Mouse (Mus musculus) intestine, embryonic 14.5 days (tissue): ENCODE measurements at regions not wholly inside any gene's neighbourhood (a gene's known extent, or its start where the extent isn't known, plus 50 kb on each side); places are given as distances from the start of the nearest gene placed in this dataset.

Experiments
- ATAC-seq: fragments of 200-750 bp; cut with Nextera tagmentation; replicated peaks from 2 replicates; pipeline ENCODE4 v1.8.0; 2017; ENCODE audit warnings: low read depth, moderate number of reproducible peaks, moderate TSS enrichment, moderate library complexity; ENCODE audit not compliant: low FRiP score, low TSS enrichment
- DNase-seq: peaks from one replicate; pipeline ENCODE4 v3.0.0-alpha.2; 2018; ENCODE audit warnings: low spot score
- H3K27ac ChIP-seq: fragments of 300-500 bp; sonication (generic); 2 replicates; pipeline ENCODE4 v1.5.1; 2014; ENCODE audit warnings: low read depth, mild to moderate bottlenecking, control low read depth
- H3K27me3 ChIP-seq: fragments of 300-500 bp; sonication (generic); replicated peaks from 2 replicates; pipeline ENCODE4 v1.6.1; 2014; ENCODE audit warnings: low read length, control low read depth; ENCODE audit not compliant: control insufficient read depth, insufficient read depth
- H3K36me3 ChIP-seq: fragments of 300-500 bp; sonication (generic); 2 replicates; pipeline ENCODE4 v1.6.1; 2014; ENCODE audit warnings: low read length, control low read depth; ENCODE audit not compliant: control insufficient read depth, insufficient read depth
- H3K4me1 ChIP-seq: fragments of 300-500 bp; sonication (generic); replicated peaks from 2 replicates; pipeline ENCODE4 v1.6.1; 2014; ENCODE audit warnings: low read length, control low read depth, mixed read lengths; ENCODE audit not compliant: control insufficient read depth, insufficient read depth
- H3K4me2 ChIP-seq: fragments of 300-500 bp; sonication (generic); 2 replicates; pipeline ENCODE4 v1.6.1; 2014; ENCODE audit warnings: low read length
- H3K4me3 ChIP-seq: fragments of 300-500 bp; sonication (generic); 2 replicates; pipeline ENCODE4 v1.5.1; 2014; ENCODE audit warnings: low read depth, low read length, control low read depth, mixed read lengths
- H3K9ac ChIP-seq: fragments of 300-500 bp; sonication (generic); 2 replicates; pipeline ENCODE4 v1.6.1; 2014; ENCODE audit warnings: mild to moderate bottlenecking, low read length
- H3K9me3 ChIP-seq: fragments of 300-500 bp; sonication (generic); 2 replicates; pipeline ENCODE4 v1.6.1; 2016; ENCODE audit warnings: low read length, control low read depth; ENCODE audit not compliant: control insufficient read depth
- WGBS: fragments of 180-500 bp; shearing (Covaris S2); extraction: QIAGEN DNeasy Blood & Tissue Kit; methylation state at CpG from one replicate; pipeline ENCODE4 v1.1.7; 2014; 5-methylcytosine and 5-hydroxymethylcytosine counted together

GRCm38 (mm10) chr10:110571179-110571578 lies 115.2 kb upstream of the Nav3 start:
- WGBS: 74% methylated on average over 4 of the region's 4 CpGs
- Histone ChIP-seq H3K9ac (no peak overlapping the region), H3K27me3 (no peaks in the 10 kb centered on the region), H3K4me1 (no peaks in the 10 kb centered on the region), H3K27ac (no peak overlapping the region), H3K36me3 (no peaks in the 10 kb centered on the region), H3K9me3 (no peaks in the 10 kb centered on the region), H3K4me2 (no peak overlapping the region), H3K4me3 (no peak overlapping the region)
- ATAC-seq (no peak), DNase-seq (no peak)

GRCm38 (mm10) chr10:110573530-110573929 lies 117.5 kb upstream of the Nav3 start:
- Histone ChIP-seq H3K4me3 (no peak overlapping the region), H3K4me2 (no peak overlapping the region), H3K9me3 (no peaks in the 10 kb centered on the region), H3K27me3 (no peaks in the 10 kb centered on the region), H3K9ac (no peak overlapping the region), H3K27ac (no peak overlapping the region), H3K36me3 (no peaks in the 10 kb centered on the region), H3K4me1 (no peaks in the 10 kb centered on the region)
- ATAC-seq: no peak
- WGBS: 61% methylated on average over 7 of the region's 7 CpGs
- DNase-seq: no peak

- Histone ChIP-seq H3K27ac (no peak overlapping the region), H3K4me1 (no peaks in the 10 kb centered on the region), H3K4me2 (no peak overlapping the region), H3K4me3 (no peak overlapping the region), H3K27me3 (no peaks in the 10 kb centered on the region), H3K9me3 (no peaks in the 10 kb centered on the region), H3K36me3 (no peaks in the 10 kb centered on the region), H3K9ac (no peak overlapping the region)
- ATAC-seq: no peak
- WGBS: 73% methylated on average over 8 of the region's 8 CpGs
- DNase-seq: no peak
These were observed 130.0 kb upstream of the Nav3 start for GRCm38 (mm10) chr10:110586029-110586428.

- DNase-seq (no peak), ATAC-seq (no peak)
- Histone ChIP-seq H3K9ac (no peak overlapping the region), H3K36me3 (no peaks in the 10 kb centered on the region), H3K4me1 (no peaks in the 10 kb centered on the region), H3K4me3 (no peak overlapping the region), H3K4me2 (no peak overlapping the region), H3K27ac (no peak overlapping the region), H3K27me3 (no peaks in the 10 kb centered on the region), H3K9me3 (no peaks in the 10 kb centered on the region)
- WGBS: 78% methylated on average over 6 of the region's 6 CpGs
These were observed 130.5 kb upstream of the Nav3 start for GRCm38 (mm10) chr10:110586507-110586906.

- no peak for DNase-seq
- no peaks in the 10 kb centered on the region for H3K4me1 ChIP-seq
- H3K27ac ChIP-seq: no peak overlapping the region
- H3K9me3 ChIP-seq: no peaks in the 10 kb centered on the region
- no peaks in the 10 kb centered on the region for H3K36me3 ChIP-seq
- H3K4me2 ChIP-seq: no peak overlapping the region
- ATAC-seq: no peak; the same call in 1 of the 2 replicates
- no peaks in the 10 kb centered on the region for H3K27me3 ChIP-seq
- H3K9ac ChIP-seq: no peak overlapping the region
- H3K4me3 ChIP-seq: no peak overlapping the region
- WGBS: 56% methylated on average over 13 of the region's 13 CpGs
These were observed 131.5 kb upstream of the Nav3 start for GRCm38 (mm10) chr10:110587529-110587928.

GRCm38 (mm10) chr10:110600352-110600853 lies 144.4 kb upstream of the Nav3 start:
- ATAC-seq (peak; percentile 74), DNase-seq (no peak)
- no peaks in the 10 kb centered on the region for H3K9me3 ChIP-seq
- 61% methylated on average over 11 of the region's 11 CpGs for WGBS
- no peaks in the 10 kb centered on the region for H3K4me1 ChIP-seq
- no peak overlapping the region for H3K4me3 ChIP-seq
- H3K9ac ChIP-seq: no peak overlapping the region
- H3K27me3 ChIP-seq: no peaks in the 10 kb centered on the region
- H3K4me2 ChIP-seq: no peak overlapping the region
- H3K36me3 ChIP-seq: no peaks in the 10 kb centered on the region
- H3K27ac ChIP-seq: peak overlapping the region; percentile 34; the same call in 1 of the 2 replicates

- no peaks in the 10 kb centered on the region for H3K27me3 ChIP-seq
- H3K36me3 ChIP-seq: no peaks in the 10 kb centered on the region
- H3K9ac ChIP-seq: no peak overlapping the region
- no peak overlapping the region for H3K27ac ChIP-seq
- H3K9me3 ChIP-seq: no peaks in the 10 kb centered on the region
- H3K4me1 ChIP-seq: no peaks in the 10 kb centered on the region
- H3K4me3 ChIP-seq: no peak overlapping the region
- no peak for DNase-seq
- no peak overlapping the region for H3K4me2 ChIP-seq
- WGBS: 55% methylated on average over 9 of the region's 9 CpGs
- ATAC-seq: no peak
These were observed 134.9 kb upstream of the E2f7 start for GRCm38 (mm10) chr10:110610336-110610735.

DNA sequence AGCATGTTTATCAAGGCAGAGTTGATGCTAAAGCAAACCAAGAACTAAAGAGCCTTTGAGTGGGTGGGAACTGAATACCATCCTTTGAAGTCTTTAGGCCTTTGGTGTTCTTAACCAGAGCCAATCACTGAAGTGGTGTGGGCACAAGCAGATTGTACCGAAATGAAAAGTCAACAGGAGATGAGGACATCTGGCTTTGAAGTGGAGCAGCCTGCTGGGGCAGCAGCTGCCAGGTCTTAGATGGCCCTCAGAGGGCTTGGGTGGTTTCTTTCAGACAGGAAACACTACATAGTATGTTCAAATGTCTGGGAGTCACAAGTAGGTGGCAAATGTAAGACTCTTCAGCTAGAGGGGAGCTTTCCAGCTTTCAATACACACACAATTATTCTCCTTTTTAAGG lies 128.2 kb upstream of the E2f7 start:
- Histone ChIP-seq H3K4me1 (no peaks in the 10 kb centered on the region), H3K4me2 (no peak overlapping the region), H3K9me3 (no peaks in the 10 kb centered on the region), H3K27me3 (no peaks in the 10 kb centered on the region), H3K4me3 (no peak overlapping the region), H3K9ac (no peak overlapping the region), H3K27ac (no peak overlapping the region), H3K36me3 (no peaks in the 10 kb centered on the region)
- no peak for ATAC-seq
- 29% methylated on average over 1 of the region's 1 CpGs for WGBS
- DNase-seq: no peak

- Histone ChIP-seq H3K9me3 (no peaks in the 10 kb centered on the region), H3K4me1 (no peaks in the 10 kb centered on the region), H3K4me2 (no peak overlapping the region), H3K27me3 (no peaks in the 10 kb centered on the region), H3K4me3 (no peak overlapping the region), H3K9ac (no peak overlapping the region), H3K36me3 (no peaks in the 10 kb centered on the region), H3K27ac (no peak overlapping the region)
- ATAC-seq (no peak), DNase-seq (no peak)
- 84% methylated on average over 7 of the region's 7 CpGs for WGBS
These were observed 126.0 kb upstream of the E2f7 start for GRCm38 (mm10) chr10:110619193-110619592.
